Mouse (Mus musculus) brain, embryonic 14.5 days (tissue): ENCODE results near the gene Dhx36.

Source experiments
- CTCF ChIP-seq: fragments of 200-500 bp; IDR thresholded peaks from 2 replicates; pipeline ENCODE4 v1.5.1; 2012; ENCODE audit warnings: inconsistent platforms, mild to moderate bottlenecking, moderate library complexity, borderline replicate concordance; ENCODE audit not compliant: insufficient read depth, insufficient read length; ENCODE audit errors: extremely low read depth
- POLR2A ChIP-seq: fragments of 200-500 bp; IDR thresholded peaks from 2 replicates; pipeline ENCODE4 v1.6.1; 2012; ENCODE audit warnings: mild to moderate bottlenecking, inconsistent platforms, borderline replicate concordance; ENCODE audit not compliant: poor library complexity, insufficient read depth, insufficient read length, severe bottlenecking; ENCODE audit errors: extremely low read depth

GRCm38 (mm10) chr3:62446271-62446670, 60.5 kb downstream of the Dhx36 start:
- TF ChIP-seq POLR2A (no peak), CTCF (no peak)
